Mouse (Mus musculus) stomach, embryonic 16.5 days (tissue): ENCODE results near the gene Hist2h2bb. TPM values are rescaled to one million over a fixed set of nuclear protein-coding genes. Genes with fewer than 3 reads are reported as not detected.
"Not testable (repeated sequence)": the region's sequence is repeated elsewhere in the genome, so short reads cannot be mapped to it uniquely, and the experiment has no call there.

ENCODE experiments used
- ATAC-seq: fragments of 200-750 bp; cut with Nextera tagmentation; 2 replicates; pipeline ENCODE4 v1.8.0; 2017; ENCODE audit warnings: moderate number of reproducible peaks, moderate TSS enrichment; ENCODE audit not compliant: insufficient read depth, low FRiP score
- H3K27ac ChIP-seq: fragments of 300-500 bp; sonication (generic); 2 replicates; pipeline ENCODE4 v1.5.1; 2014; ENCODE audit warnings: low read length
- H3K27me3 ChIP-seq: fragments of 300-500 bp; sonication (generic); 2 replicates; pipeline ENCODE4 v1.6.1; 2014; ENCODE audit warnings: low read length, control low read depth, mixed read lengths; ENCODE audit not compliant: control insufficient read depth, insufficient read depth
- H3K36me3 ChIP-seq: fragments of 300-500 bp; sonication (generic); 2 replicates; pipeline ENCODE4 v1.6.1; 2014; ENCODE audit warnings: low read length; ENCODE audit not compliant: control insufficient read depth, insufficient read depth
- H3K4me1 ChIP-seq: fragments of 300-500 bp; sonication (generic); 2 replicates; pipeline ENCODE4 v1.6.1; 2014; ENCODE audit warnings: low read length, control low read depth, mixed read lengths; ENCODE audit not compliant: control insufficient read depth, insufficient read depth
- H3K4me2 ChIP-seq: fragments of 300-500 bp; sonication (generic); 2 replicates; pipeline ENCODE4 v1.6.1; 2014; ENCODE audit warnings: low read depth, low read length, mixed read lengths
- H3K4me3 ChIP-seq: fragments of 300-500 bp; sonication (generic); replicated peaks from 2 replicates; pipeline ENCODE4 v1.5.1; 2014; ENCODE audit warnings: mild to moderate bottlenecking, low read length
- H3K9ac ChIP-seq: fragments of 300-500 bp; sonication (generic); 2 replicates; pipeline ENCODE4 v1.6.1; 2014; ENCODE audit warnings: low read length
- H3K9me3 ChIP-seq: fragments of 300-500 bp; sonication (generic); replicated peaks from 2 replicates; pipeline ENCODE4 v1.6.1; 2016; ENCODE audit warnings: low read length, control low read depth; ENCODE audit not compliant: control insufficient read depth
- WGBS: fragments of 180-500 bp; shearing (Covaris S2); extraction: QIAGEN DNeasy Blood & Tissue Kit; methylation state at CpG from one replicate; pipeline ENCODE4 v1.1.7; 2014; 5-methylcytosine and 5-hydroxymethylcytosine counted together
- polyA plus RNA-seq: library from polyadenylated mRNA; unstranded; fragments of >200 nt; fragmentation: Nextera tagmentation; extraction: Ambion mirVana; gene quantifications from 2 replicates; pipeline ENCODE4 v1.2.1, GENCODE M21; 2015

Gene Hist2h2bb
- polyA plus RNA-seq, 1 experiment from 2014 or later = 12.4 TPM

- peaks cover 21% of the 10 kb centered on the region for H3K4me1 ChIP-seq
- 12% methylated on average over 29 of the region's 30 CpGs for WGBS
- peak within 1 kb of the TSS; percentile 75 for H3K9ac ChIP-seq
- no peaks in the 10 kb centered on the region for H3K9me3 ChIP-seq
- peak within 1 kb of the TSS; percentile 96 for H3K4me2 ChIP-seq
- H3K27me3 ChIP-seq = no peaks in the 10 kb centered on the region
- peak; percentile 77 for ATAC-seq
- peak within 1 kb of the TSS; percentile 92 for H3K27ac ChIP-seq
- H3K4me3 ChIP-seq = peak within 1 kb of the TSS; percentile 63
- no peaks in the 10 kb centered on the region for H3K36me3 ChIP-seq
These were observed 1.3 kb upstream of the Hist2h2bb start, which contains the start of gene Hist2h3b for GRCm38 (mm10) chr3:96268051-96268775. Gene Hist2h3b, plus strand, starts transcription at chr3:96268654.

- Histone ChIP-seq H3K4me1 (peaks cover 19% of the 10 kb centered on the region), H3K4me2 (peak overlapping the region; percentile 69), H3K9ac (peak overlapping the region; percentile 75), H3K4me3 (peak overlapping the region; percentile 50), H3K27ac (peak overlapping the region; percentile 92)
- not testable (repeated sequence) for H3K36me3 ChIP-seq, H3K27me3 ChIP-seq, H3K9me3 ChIP-seq
- WGBS = 0% methylated on average over 11 of the region's 44 CpGs
- ATAC-seq = peak; percentile 15; the same call in 1 of the 2 replicates
These were observed 675 bp upstream of the Hist2h2bb start for GRCm38 (mm10) chr3:96268776-96269378.

- Histone ChIP-seq H3K9ac (no peak overlapping the region), H3K4me3 (no peak overlapping the region), H3K27me3 (no peaks in the 10 kb centered on the region), H3K4me1 (peaks cover 7% of the 10 kb centered on the region; the same call in 1 of the 2 replicates), H3K4me2 (no peak overlapping the region), H3K9me3 (no peaks in the 10 kb centered on the region), H3K36me3 (no peaks in the 10 kb centered on the region), H3K27ac (no peak overlapping the region)
- WGBS = 86% methylated on average over 17 of the region's 17 CpGs
- no peak for ATAC-seq
These were observed 4.3 kb downstream of the Hist2h2bb start for GRCm38 (mm10) chr3:96273591-96274465.

GRCm38 (mm10) chr3:96277428-96277799 lies 7.9 kb downstream of the Hist2h2bb start:
- Histone ChIP-seq H3K9me3 (no peaks in the 10 kb centered on the region), H3K4me3 (peak overlapping the region; percentile 52), H3K36me3 (no peaks in the 10 kb centered on the region), H3K27ac (peak overlapping the region; percentile 31; the same call in 1 of the 2 replicates), H3K9ac (peak overlapping the region; percentile 68), H3K27me3 (no peaks in the 10 kb centered on the region), H3K4me1 (peaks cover 3% of the 10 kb centered on the region; the same call in 1 of the 2 replicates), H3K4me2 (peak overlapping the region; percentile 65)
- peak; percentile 27; the same call in 1 of the 2 replicates for ATAC-seq
- WGBS = 12% methylated on average over 8 of the region's 8 CpGs

DNA sequence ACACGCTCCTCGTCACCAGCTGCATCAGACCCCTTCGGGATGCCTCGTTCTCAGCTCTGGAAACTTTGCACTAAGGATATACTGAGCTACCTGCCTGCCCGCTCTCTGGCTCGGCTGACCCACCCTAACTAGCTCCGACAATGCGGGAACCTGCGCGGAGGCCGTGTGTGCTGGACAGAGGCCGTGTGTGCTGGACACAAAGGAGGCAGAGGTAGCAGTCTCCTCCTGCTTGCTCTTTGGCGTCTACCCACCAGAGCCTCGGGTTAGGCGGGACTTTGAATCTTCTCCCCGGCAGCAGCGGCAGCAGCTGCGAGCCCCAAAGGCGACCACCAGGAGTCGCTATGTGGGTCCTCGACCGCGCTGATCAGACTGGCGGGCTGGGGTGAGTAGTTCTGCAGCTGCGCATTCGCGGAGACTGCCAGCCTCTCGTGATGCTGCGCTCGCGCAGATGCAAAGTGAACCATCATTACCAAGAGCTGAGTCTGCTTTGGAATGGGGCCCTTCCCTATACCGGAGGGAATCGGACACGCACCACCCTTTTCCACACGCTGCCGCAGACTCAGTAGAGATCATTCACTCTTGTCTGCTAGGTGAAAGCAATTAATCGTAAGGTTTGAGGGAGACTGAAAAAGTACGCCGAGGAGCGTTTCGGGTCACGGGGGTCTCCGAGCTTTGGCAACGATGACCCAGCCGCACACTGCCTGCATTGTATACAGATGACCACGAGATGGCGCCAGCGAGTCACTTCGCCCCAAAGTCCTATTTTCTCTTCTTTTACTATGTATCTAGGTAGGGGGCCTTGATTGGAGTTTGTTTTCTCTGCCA lies 8.5 kb downstream of the Hist2h2bb start:
- H3K4me2 ChIP-seq = peak overlapping the region; percentile 65
- H3K27me3 ChIP-seq = no peaks in the 10 kb centered on the region
- peak; percentile 95 for ATAC-seq
- H3K36me3 ChIP-seq = no peaks in the 10 kb centered on the region
- H3K9ac ChIP-seq = peak overlapping the region; percentile 68
- H3K4me1 ChIP-seq = peaks cover 3% of the 10 kb centered on the region; the same call in 1 of the 2 replicates
- peak overlapping the region; percentile 70 for H3K27ac ChIP-seq
- under 1% methylated on average over 49 of the region's 49 CpGs for WGBS
- no peaks in the 10 kb centered on the region for H3K9me3 ChIP-seq
- H3K4me3 ChIP-seq = peak overlapping the region; percentile 52

GRCm38 (mm10) chr3:96280660-96281059 lies 11.1 kb downstream of the Hist2h2bb start:
- H3K27ac ChIP-seq = no peak overlapping the region
- no peak for ATAC-seq
- H3K27me3 ChIP-seq = peaks cover 7% of the 10 kb centered on the region
- no peak overlapping the region for H3K4me2 ChIP-seq
- peaks cover 3% of the 10 kb centered on the region; the same call in 1 of the 2 replicates for H3K4me1 ChIP-seq
- no peak overlapping the region for H3K9ac ChIP-seq
- 62% methylated on average over 6 of the region's 6 CpGs for WGBS
- no peak overlapping the region for H3K4me3 ChIP-seq
- no peaks in the 10 kb centered on the region for H3K9me3 ChIP-seq
- no peaks in the 10 kb centered on the region for H3K36me3 ChIP-seq

- Histone ChIP-seq H3K4me1 (no peaks in the 10 kb centered on the region), H3K9me3 (no peaks in the 10 kb centered on the region), H3K4me3 (no peak overlapping the region), H3K27me3 (peaks cover 9% of the 10 kb centered on the region), H3K36me3 (no peaks in the 10 kb centered on the region), H3K27ac (no peak overlapping the region), H3K9ac (0 out of 2 replicates have a peak overlapping the region, but pooled peaks have one; percentile 12), H3K4me2 (peak overlapping the region; percentile 4; the same call in 1 of the 2 replicates)
- 16% methylated on average over 4 of the region's 4 CpGs for WGBS
- ATAC-seq = no peak
These were observed 14.9 kb downstream of the Hist2h2bb start for GRCm38 (mm10) chr3:96284457-96284856.

- not testable (repeated sequence) for ATAC-seq, H3K4me3 ChIP-seq, H3K27me3 ChIP-seq, H3K27ac ChIP-seq, H3K4me1 ChIP-seq, H3K36me3 ChIP-seq, H3K9ac ChIP-seq, H3K4me2 ChIP-seq, H3K9me3 ChIP-seq
- 86% methylated on average over 11 of the region's 11 CpGs for WGBS
These were observed 17.8 kb downstream of the Hist2h2bb start for GRCm38 (mm10) chr3:96287334-96287733.
